Comparison of ENCODE assay signal across 44 mouse cellular contexts in the genomic region with DNA sequence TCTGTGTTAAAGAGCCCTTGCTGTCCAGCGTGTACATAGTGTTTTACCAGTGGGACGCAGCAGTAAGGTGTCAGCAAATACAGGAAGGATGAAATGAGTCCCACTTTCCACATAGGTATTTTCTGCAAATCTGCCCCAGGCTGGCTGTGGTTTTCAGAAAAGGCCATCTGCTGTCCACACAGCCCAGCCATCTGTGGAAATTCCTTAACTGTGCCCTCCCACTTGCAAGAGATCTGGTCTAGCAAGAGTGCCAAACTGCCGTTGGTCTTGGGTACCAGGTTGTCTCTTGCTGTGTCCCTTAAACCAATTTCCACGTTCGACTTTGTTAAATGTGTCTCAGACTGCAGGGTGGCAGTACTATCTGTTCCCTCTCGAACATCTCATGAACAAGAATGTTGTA. TPM values are rescaled to one million over a fixed set of nuclear protein-coding genes. Genes with fewer than 3 reads are reported as not detected.
DNase-seq lines count a peak whose midpoint lies in the region; ATAC-seq and TF ChIP-seq lines count a peak whose summit lies in the region.
"Had no signal": no experiment of that assay in that cellular context is flagged by ENCODE, and none has a peak within 500 bp of the region (broad histone marks: within the 10 kb centered on the region; RNA-seq: fewer than 3 reads in every experiment).

No protein-coding gene starts in this region.

- peak; percentile 23 for DNase-seq in midbrain, postnatal 0 days (ENCODE audit: low spot score)
- no peak for DNase-seq in midbrain, embryonic 14.5 days
- DNase-seq in cerebellum, adult 11-12 months = peak; percentile 70
- peak; percentile 75 for DNase-seq in cerebellum, adult 9-11 months
- no peak for DNase-seq in adrenal gland, adult (ENCODE audit: inconsistent age in 2 of 2, low spot score in 1 of 2)
- no peak for DNase-seq in layer of hippocampus, postnatal 36 days
- DNase-seq: adrenal gland, postnatal 25 days; B cell, adult 2 months; heart, postnatal 14 days; kidney, adult 8-10 months; kidney, postnatal 4 days; retina, postnatal 1 day; right cerebral cortex, postnatal 14 days; thymus, postnatal 4 days had no signal

- H3K9ac ChIP-seq in midbrain, postnatal 0 days (replicated peaks; ENCODE audit: low read length, poor library complexity, severe bottlenecking) = no peak overlapping the region
- H3K9ac ChIP-seq in midbrain, embryonic 14.5 days (replicated peaks; ENCODE audit: low read length) = no peak overlapping the region
- H3K9ac ChIP-seq in intestine, embryonic 16.5 days (ENCODE audit: low read depth, low read length) = no peak overlapping the region
- H3K9ac ChIP-seq: embryonic facial prominence, embryonic 12.5 days; forebrain, embryonic 15.5 days; intestine, embryonic 15.5 days; limb, embryonic 12.5 days; lung, embryonic 15.5 days; midbrain, embryonic 12.5 days had no signal

- no peak for TF ChIP-seq CTCF in midbrain, postnatal 0 days (IDR thresholded peaks at IDR 0.05)

- no peaks in the 10 kb centered on the region for H3K9me3 ChIP-seq in midbrain, postnatal 0 days (ENCODE audit: low read length)
- H3K9me3 ChIP-seq in midbrain, embryonic 14.5 days (ENCODE audit: control insufficient read depth, low read length) = no peaks in the 10 kb centered on the region
- no peaks in the 10 kb centered on the region for H3K9me3 ChIP-seq in intestine, embryonic 16.5 days (ENCODE audit: control insufficient read depth, low read length)
- H3K9me3 ChIP-seq: embryonic facial prominence, embryonic 12.5 days; forebrain, embryonic 10.5 days; forebrain, embryonic 15.5 days; intestine, embryonic 15.5 days; limb, embryonic 12.5 days; lung, embryonic 15.5 days; midbrain, embryonic 12.5 days had no signal

- no peak overlapping the region for H3K27ac ChIP-seq in midbrain, postnatal 0 days (ENCODE audit: low read depth, low read length)
- H3K27ac ChIP-seq in midbrain, embryonic 14.5 days (replicated peaks; ENCODE audit: low read depth, low read length) = no peak overlapping the region
- no peak overlapping the region for H3K27ac ChIP-seq in intestine, embryonic 16.5 days (ENCODE audit: low read length)
- H3K27ac ChIP-seq: embryonic facial prominence, embryonic 12.5 days; forebrain, embryonic 10.5 days; forebrain, embryonic 15.5 days; intestine, embryonic 15.5 days; kidney, postnatal 0 days; limb, embryonic 12.5 days; lung, embryonic 15.5 days; midbrain, embryonic 12.5 days had no signal

- no peak for ATAC-seq in midbrain, postnatal 0 days (ENCODE audit: low FRiP score)
- ATAC-seq in midbrain, embryonic 14.5 days (ENCODE audit: low FRiP score, low TSS enrichment) = no peak
- ATAC-seq in intestine, embryonic 16.5 days = no peak
- ATAC-seq: forebrain, embryonic 15.5 days; hindbrain, embryonic 16.5 days; intestine, embryonic 15.5 days had no signal

- H3K4me3 ChIP-seq in midbrain, postnatal 0 days (ENCODE audit: low read depth, low read length) = no peak overlapping the region
- H3K4me3 ChIP-seq in midbrain, embryonic 14.5 days (replicated peaks; ENCODE audit: low read depth, low read length) = no peak overlapping the region
- no peak overlapping the region for H3K4me3 ChIP-seq in intestine, embryonic 16.5 days (ENCODE audit: low read length)
- H3K4me3 ChIP-seq: embryonic facial prominence, embryonic 12.5 days; forebrain, embryonic 10.5 days; forebrain, embryonic 15.5 days; intestine, embryonic 15.5 days; limb, embryonic 12.5 days; lung, embryonic 15.5 days; midbrain, embryonic 12.5 days had no signal

- no peak overlapping the region for H3K4me2 ChIP-seq in midbrain, postnatal 0 days (ENCODE audit: low read depth, low read length, poor library complexity, severe bottlenecking)
- no peak overlapping the region for H3K4me2 ChIP-seq in midbrain, embryonic 14.5 days (ENCODE audit: low read length)
- no peak overlapping the region for H3K4me2 ChIP-seq in intestine, embryonic 16.5 days (ENCODE audit: low read depth, low read length)
- H3K4me2 ChIP-seq: embryonic facial prominence, embryonic 12.5 days; forebrain, embryonic 15.5 days; intestine, embryonic 15.5 days; limb, embryonic 12.5 days; lung, embryonic 15.5 days; midbrain, embryonic 12.5 days had no signal

- H3K36me3 ChIP-seq in midbrain, postnatal 0 days (ENCODE audit: insufficient read depth, low read length) = no peaks in the 10 kb centered on the region
- H3K36me3 ChIP-seq in midbrain, embryonic 14.5 days (ENCODE audit: control insufficient read depth, insufficient read depth, low read length) = no peaks in the 10 kb centered on the region
- H3K36me3 ChIP-seq in intestine, embryonic 16.5 days (ENCODE audit: control insufficient read depth, insufficient read depth, low read length) = no peaks in the 10 kb centered on the region
- H3K36me3 ChIP-seq: embryonic facial prominence, embryonic 12.5 days; forebrain, embryonic 10.5 days; forebrain, embryonic 15.5 days; intestine, embryonic 15.5 days; limb, embryonic 12.5 days; lung, embryonic 15.5 days; midbrain, embryonic 12.5 days had no signal

- no peaks in the 10 kb centered on the region for H3K27me3 ChIP-seq in midbrain, postnatal 0 days (ENCODE audit: insufficient read depth, low read length)
- H3K27me3 ChIP-seq in midbrain, embryonic 14.5 days (ENCODE audit: control insufficient read depth, insufficient read depth, low read length) = no peaks in the 10 kb centered on the region
- H3K27me3 ChIP-seq in intestine, embryonic 16.5 days (replicated peaks; ENCODE audit: control insufficient read depth, insufficient read depth, low read length) = no peaks in the 10 kb centered on the region
- H3K27me3 ChIP-seq: embryonic facial prominence, embryonic 12.5 days; forebrain, embryonic 15.5 days; intestine, embryonic 15.5 days; limb, embryonic 12.5 days; lung, embryonic 15.5 days; midbrain, embryonic 12.5 days had no signal

- 90% methylated on average over 6 of the region's 6 CpGs for WGBS in midbrain, postnatal 0 days
- WGBS in midbrain, embryonic 14.5 days = 94% methylated on average over 6 of the region's 6 CpGs
- 79% methylated on average over 6 of the region's 6 CpGs for WGBS in intestine, embryonic 16.5 days

- H3K4me1 ChIP-seq in midbrain, postnatal 0 days (ENCODE audit: insufficient read depth, low read length) = no peaks in the 10 kb centered on the region; the same call in 1 of the 2 replicates
- no peaks in the 10 kb centered on the region for H3K4me1 ChIP-seq in midbrain, embryonic 14.5 days (ENCODE audit: control insufficient read depth, insufficient read depth, low read length)
- H3K4me1 ChIP-seq in intestine, embryonic 16.5 days (ENCODE audit: control insufficient read depth, insufficient read depth, low read length) = 0 out of 2 replicates have a peak, but pooled peaks cover 2% of the 10 kb centered on the region
- H3K4me1 ChIP-seq: embryonic facial prominence, embryonic 12.5 days; forebrain, embryonic 10.5 days; forebrain, embryonic 15.5 days; intestine, embryonic 15.5 days; lung, embryonic 15.5 days; midbrain, embryonic 12.5 days had no signal

RNA-seq across cellular contexts. Expression of a gene that starts 2.4 kb away (rescaled TPM):
- total RNA-seq in midbrain, postnatal 0 days (2014; rRNA removed) = not detected in 2 replicates
- polyA plus RNA-seq in midbrain, postnatal 0 days (2015; fragmentation: Nextera tagmentation; extraction: Ambion mirVana) = not detected in 2 replicates
- polyA plus RNA-seq in midbrain, embryonic 14.5 days (2014; fragmentation: Nextera tagmentation; extraction: Ambion mirVana) = not detected in 2 replicates
- not detected for total RNA-seq in layer of hippocampus, postnatal 36 days (2021)
- not detected in 2 replicates for polyA plus RNA-seq in intestine, embryonic 16.5 days (2015; fragmentation: Nextera tagmentation; extraction: Ambion mirVana)
- total RNA-seq: adrenal gland, postnatal 25 days; ES-E14; gastrocnemius, adult 8-10 months; gastrocnemius, postnatal 4 days; heart, adult 8-10 months; heart, postnatal 14 days; layer of hippocampus, adult 8-10 months; layer of hippocampus, postnatal 25 days; liver, adult 2 months; megakaryocyte progenitor cell, adult 5-6 weeks; monocyte, adult 5-6 weeks had no signal
- polyA plus RNA-seq: brain, embryonic 14.5 days; embryonic facial prominence, embryonic 12.5 days; forebrain, embryonic 10.5 days; forebrain, embryonic 15.5 days; frontal cortex, adult 2 months; heart, embryonic 14.5 days; hindbrain, embryonic 11.5 days; hindbrain, embryonic 16.5 days; intestine, embryonic 15.5 days; kidney, postnatal 0 days; limb, embryonic 12.5 days; liver, adult 2 months; liver, embryonic 16.5 days; lung, embryonic 15.5 days; midbrain, embryonic 12.5 days; neural tube, embryonic 14.5 days; small intestine, adult 2 months; stomach, embryonic 14.5 days; testis, adult 2 months; thymus, postnatal 0 days had no signal

RNA-seq across cellular contexts. Expression of a gene that starts 8.6 kb away (rescaled TPM):
- total RNA-seq in midbrain, postnatal 0 days (2014; rRNA removed) = not detected in 2 replicates
- 0.15 TPM in 1 of 2 replicates, not detected in the other for polyA plus RNA-seq in midbrain, postnatal 0 days (2015; fragmentation: Nextera tagmentation; extraction: Ambion mirVana)
- polyA plus RNA-seq in midbrain, embryonic 14.5 days (2014; fragmentation: Nextera tagmentation; extraction: Ambion mirVana) = not detected in 2 replicates
- total RNA-seq in layer of hippocampus, postnatal 36 days (2021) = not detected
- not detected in 2 replicates for polyA plus RNA-seq in intestine, embryonic 16.5 days (2015; fragmentation: Nextera tagmentation; extraction: Ambion mirVana)
- total RNA-seq: adrenal gland, postnatal 25 days; ES-E14; gastrocnemius, adult 8-10 months; gastrocnemius, postnatal 4 days; heart, adult 8-10 months; heart, postnatal 14 days; layer of hippocampus, adult 8-10 months; layer of hippocampus, postnatal 25 days; left cerebral cortex, postnatal 10 days; liver, adult 2 months; megakaryocyte progenitor cell, adult 5-6 weeks; monocyte, adult 5-6 weeks had no signal
- polyA plus RNA-seq: brain, embryonic 14.5 days; embryonic facial prominence, embryonic 12.5 days; forebrain, embryonic 10.5 days; forebrain, embryonic 15.5 days; frontal cortex, adult 2 months; heart, embryonic 14.5 days; hindbrain, embryonic 11.5 days; hindbrain, embryonic 16.5 days; intestine, embryonic 15.5 days; kidney, postnatal 0 days; limb, embryonic 12.5 days; liver, adult 2 months; liver, embryonic 16.5 days; lung, embryonic 15.5 days; midbrain, embryonic 12.5 days; neural tube, embryonic 14.5 days; small intestine, adult 2 months; stomach, embryonic 14.5 days; testis, adult 2 months; thymus, postnatal 0 days had no signal

RNA-seq across cellular contexts. Expression of a gene that starts 13.3 kb away (rescaled TPM):
- not detected in 2 replicates for total RNA-seq in midbrain, postnatal 0 days (2014; rRNA removed)
- not detected in 2 replicates for polyA plus RNA-seq in midbrain, postnatal 0 days (2015; fragmentation: Nextera tagmentation; extraction: Ambion mirVana)
- polyA plus RNA-seq in midbrain, embryonic 14.5 days (2014; fragmentation: Nextera tagmentation; extraction: Ambion mirVana) = not detected in 2 replicates
- not detected for total RNA-seq in layer of hippocampus, postnatal 36 days (2021)
- not detected in 2 replicates for polyA plus RNA-seq in intestine, embryonic 16.5 days (2015; fragmentation: Nextera tagmentation; extraction: Ambion mirVana)
- total RNA-seq: adrenal gland, postnatal 25 days; ES-E14; gastrocnemius, adult 8-10 months; gastrocnemius, postnatal 4 days; heart, adult 8-10 months; heart, postnatal 14 days; layer of hippocampus, adult 8-10 months; layer of hippocampus, postnatal 25 days; left cerebral cortex, postnatal 10 days; liver, adult 2 months; megakaryocyte progenitor cell, adult 5-6 weeks; monocyte, adult 5-6 weeks had no signal
- polyA plus RNA-seq: embryonic facial prominence, embryonic 12.5 days; forebrain, embryonic 10.5 days; forebrain, embryonic 15.5 days; frontal cortex, adult 2 months; heart, embryonic 14.5 days; hindbrain, embryonic 11.5 days; hindbrain, embryonic 16.5 days; limb, embryonic 12.5 days; liver, adult 2 months; liver, embryonic 16.5 days; lung, embryonic 15.5 days; midbrain, embryonic 12.5 days; neural tube, embryonic 14.5 days; small intestine, adult 2 months; stomach, embryonic 14.5 days; testis, adult 2 months; thymus, postnatal 0 days had no signal

RNA-seq across cellular contexts. Expression of a gene that starts 18.8 kb away (rescaled TPM):
- not detected in 2 replicates for total RNA-seq in midbrain, postnatal 0 days (2014; rRNA removed)
- polyA plus RNA-seq in midbrain, postnatal 0 days (2015; fragmentation: Nextera tagmentation; extraction: Ambion mirVana) = not detected in 2 replicates
- polyA plus RNA-seq in midbrain, embryonic 14.5 days (2014; fragmentation: Nextera tagmentation; extraction: Ambion mirVana) = not detected in 2 replicates
- total RNA-seq in layer of hippocampus, postnatal 36 days (2021) = not detected
- not detected in 2 replicates for polyA plus RNA-seq in intestine, embryonic 16.5 days (2015; fragmentation: Nextera tagmentation; extraction: Ambion mirVana)
- total RNA-seq: adrenal gland, postnatal 25 days; ES-E14; gastrocnemius, adult 8-10 months; gastrocnemius, postnatal 4 days; heart, adult 8-10 months; heart, postnatal 14 days; layer of hippocampus, adult 8-10 months; layer of hippocampus, postnatal 25 days; left cerebral cortex, postnatal 10 days; liver, adult 2 months; megakaryocyte progenitor cell, adult 5-6 weeks; monocyte, adult 5-6 weeks had no signal
- polyA plus RNA-seq: brain, embryonic 14.5 days; embryonic facial prominence, embryonic 12.5 days; forebrain, embryonic 10.5 days; forebrain, embryonic 15.5 days; frontal cortex, adult 2 months; heart, embryonic 14.5 days; hindbrain, embryonic 11.5 days; intestine, embryonic 15.5 days; limb, embryonic 12.5 days; liver, adult 2 months; liver, embryonic 16.5 days; lung, embryonic 15.5 days; midbrain, embryonic 12.5 days; small intestine, adult 2 months; stomach, embryonic 14.5 days; testis, adult 2 months; thymus, postnatal 0 days had no signal

RNA-seq across cellular contexts. Expression of a gene that starts 31.6 kb away (rescaled TPM):
- not detected in 2 replicates for total RNA-seq in midbrain, postnatal 0 days (2014; rRNA removed)
- polyA plus RNA-seq in midbrain, postnatal 0 days (2015; fragmentation: Nextera tagmentation; extraction: Ambion mirVana) = not detected in 2 replicates
- not detected in 2 replicates for polyA plus RNA-seq in midbrain, embryonic 14.5 days (2014; fragmentation: Nextera tagmentation; extraction: Ambion mirVana)
- total RNA-seq in layer of hippocampus, postnatal 36 days (2021) = not detected
- not detected in 2 replicates for polyA plus RNA-seq in intestine, embryonic 16.5 days (2015; fragmentation: Nextera tagmentation; extraction: Ambion mirVana)
- total RNA-seq: adrenal gland, postnatal 25 days; ES-E14; gastrocnemius, adult 8-10 months; gastrocnemius, postnatal 4 days; heart, adult 8-10 months; heart, postnatal 14 days; layer of hippocampus, adult 8-10 months; layer of hippocampus, postnatal 25 days; left cerebral cortex, postnatal 10 days; liver, adult 2 months; megakaryocyte progenitor cell, adult 5-6 weeks; monocyte, adult 5-6 weeks had no signal
- polyA plus RNA-seq: brain, embryonic 14.5 days; embryonic facial prominence, embryonic 12.5 days; forebrain, embryonic 10.5 days; forebrain, embryonic 15.5 days; frontal cortex, adult 2 months; heart, embryonic 14.5 days; hindbrain, embryonic 11.5 days; hindbrain, embryonic 16.5 days; intestine, embryonic 15.5 days; kidney, postnatal 0 days; limb, embryonic 12.5 days; liver, adult 2 months; liver, embryonic 16.5 days; lung, embryonic 15.5 days; midbrain, embryonic 12.5 days; neural tube, embryonic 14.5 days; small intestine, adult 2 months; stomach, embryonic 14.5 days; testis, adult 2 months; thymus, postnatal 0 days had no signal

Comparison
In these comparisons a context has a peak if more than half of its experiments do, and no peak if none do; other contexts are left out.
1. DNase-seq: peak in midbrain, postnatal 0 days (single experiment), cerebellum, adult 11-12 months (single experiment) and cerebellum, adult 9-11 months (single experiment); none in midbrain, embryonic 14.5 days (single experiment), adrenal gland, adult (0 of 2) and layer of hippocampus, postnatal 36 days (0 of 2).